27 mouse cellular contexts compared by ENCODE assay signal in the genomic region with DNA sequence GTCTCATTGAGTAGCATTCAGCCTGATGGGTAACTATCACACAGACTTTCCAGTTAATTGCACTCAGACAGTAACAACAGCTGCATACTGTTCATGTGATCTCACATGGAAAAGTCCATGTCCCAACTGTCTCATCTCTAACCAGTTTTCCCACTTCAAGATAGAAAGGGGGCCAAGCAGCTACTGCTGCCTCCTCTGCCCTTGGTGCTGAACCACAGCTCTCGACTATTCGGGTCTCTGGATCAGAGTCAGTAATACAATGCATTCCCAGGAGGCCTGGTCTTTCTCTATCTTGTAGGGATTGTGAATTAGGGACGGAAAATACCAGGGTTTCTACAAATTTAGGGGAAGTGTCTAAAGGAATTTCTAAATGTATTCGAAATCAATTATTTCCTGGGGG. TPM values are rescaled to one million over a fixed set of nuclear protein-coding genes. Genes with fewer than 3 reads are reported as not detected.
DNase-seq lines count a peak whose midpoint lies in the region; ATAC-seq and TF ChIP-seq lines count a peak whose summit lies in the region.
"Had no signal": no experiment of that assay in that cellular context is flagged by ENCODE, and none has a peak within 500 bp of the region (broad histone marks: within the 10 kb centered on the region; RNA-seq: fewer than 3 reads in every experiment).

No protein-coding gene starts in this region.

- TF ChIP-seq CTCF in hindbrain, postnatal 0 days (IDR thresholded peaks at IDR 0.05; ENCODE audit: low read depth), result no peak
- no peak for TF ChIP-seq CTCF in lung, postnatal 0 days (IDR thresholded peaks at IDR 0.05)
- no peak for TF ChIP-seq CTCF in lung, adult 2 months (IDR thresholded peaks at IDR 0.05; ENCODE audit: insufficient read depth, low read length)

- peaks cover 23% of the 10 kb centered on the region for H3K4me1 ChIP-seq in hindbrain, embryonic 14.5 days (replicated peaks; ENCODE audit: control insufficient read depth, insufficient read depth, low read length)
- 0 out of 2 replicates have a peak, but pooled peaks cover 12% of the 10 kb centered on the region for H3K4me1 ChIP-seq in hindbrain, postnatal 0 days (ENCODE audit: insufficient read depth, low read length)
- peaks cover 3% of the 10 kb centered on the region; the same call in 1 of the 2 replicates for H3K4me1 ChIP-seq in lung, postnatal 0 days (ENCODE audit: insufficient read depth, low read depth, low read length)
- peaks cover 10% of the 10 kb centered on the region for H3K4me1 ChIP-seq in lung, adult 2 months (ENCODE audit: control insufficient read depth, insufficient read depth, low read length)
- H3K4me1 ChIP-seq in neural tube, embryonic 15.5 days, result peaks cover 36% of the 10 kb centered on the region

- no peak for TF ChIP-seq EP300 in lung, postnatal 0 days (IDR thresholded peaks at IDR 0.05)

- H3K9ac ChIP-seq in hindbrain, embryonic 14.5 days, result no peak overlapping the region
- no peak overlapping the region for H3K9ac ChIP-seq in hindbrain, postnatal 0 days (replicated peaks; ENCODE audit: low read length)
- H3K9ac ChIP-seq in lung, postnatal 0 days (replicated peaks; ENCODE audit: low read depth), result no peak overlapping the region
- no peak overlapping the region for H3K9ac ChIP-seq in neural tube, embryonic 15.5 days (replicated peaks)
- H3K9ac ChIP-seq: embryonic facial prominence, embryonic 15.5 days; limb, embryonic 15.5 days; liver, embryonic 13.5 days had no signal

- no peak for TF ChIP-seq POLR2A in lung, adult 2 months (IDR thresholded peaks at IDR 0.05; ENCODE audit: borderline replicate concordance, extremely low read depth, low read depth, low read length)

- WGBS in hindbrain, embryonic 14.5 days, result 36% methylated on average over 4 of the region's 4 CpGs
- 36% methylated on average over 4 of the region's 4 CpGs for WGBS in hindbrain, postnatal 0 days
- 40% methylated on average over 4 of the region's 4 CpGs for WGBS in lung, postnatal 0 days
- 49% methylated on average over 4 of the region's 4 CpGs for WGBS in lung, adult 2 months
- 43% methylated on average over 4 of the region's 4 CpGs for WGBS in neural tube, embryonic 15.5 days

- no peaks in the 10 kb centered on the region for H3K9me3 ChIP-seq in hindbrain, embryonic 14.5 days (ENCODE audit: control insufficient read depth, low read length)
- H3K9me3 ChIP-seq in hindbrain, postnatal 0 days (ENCODE audit: low read length), result no peaks in the 10 kb centered on the region
- H3K9me3 ChIP-seq in lung, postnatal 0 days (ENCODE audit: low read length), result no peaks in the 10 kb centered on the region
- no peaks in the 10 kb centered on the region for H3K9me3 ChIP-seq in neural tube, embryonic 15.5 days (replicated peaks)
- H3K9me3 ChIP-seq: embryonic facial prominence, embryonic 10.5 days; embryonic facial prominence, embryonic 15.5 days; hindbrain, embryonic 10.5 days; limb, embryonic 10.5 days; limb, embryonic 15.5 days; liver, embryonic 13.5 days had no signal

- no peak for DNase-seq in hindbrain, embryonic 14.5 days (ENCODE audit: low spot score)
- no peak for DNase-seq in hindbrain, postnatal 0 days (ENCODE audit: low spot score)
- DNase-seq in lung, postnatal 0 days (ENCODE audit: low spot score), result peak; percentile 34
- DNase-seq in lung, adult 2 months, result no peak
- DNase-seq in adrenal gland, adult 18-20 months (ENCODE audit: low spot score in 2 of 2), result no peak
- DNase-seq: adrenal gland, postnatal 10 days; B cell, adult 2 months; cerebellum, adult 9-10 months; gastrocnemius, postnatal 14 days; heart, postnatal 14 days; kidney, postnatal 25 days; liver, embryonic 13.5 days; lung, adult 18-20 months; lung, postnatal 36 days; thymus, adult 2 months; thymus, postnatal 4 days had no signal

- no peak overlapping the region for H3K27ac ChIP-seq in hindbrain, embryonic 14.5 days
- no peak overlapping the region for H3K27ac ChIP-seq in hindbrain, postnatal 0 days
- no peak overlapping the region for H3K27ac ChIP-seq in lung, postnatal 0 days (ENCODE audit: low read length)
- no peak overlapping the region; the same call in 1 of the 2 replicates for H3K27ac ChIP-seq in neural tube, embryonic 15.5 days (replicated peaks)
- H3K27ac ChIP-seq: embryonic facial prominence, embryonic 10.5 days; embryonic facial prominence, embryonic 15.5 days; hindbrain, embryonic 10.5 days; limb, embryonic 10.5 days; limb, embryonic 15.5 days; liver, embryonic 13.5 days had no signal

- H3K36me3 ChIP-seq in hindbrain, embryonic 14.5 days (replicated peaks; ENCODE audit: control insufficient read depth, insufficient read depth), result peaks cover 38% of the 10 kb centered on the region
- peaks cover 27% of the 10 kb centered on the region for H3K36me3 ChIP-seq in hindbrain, postnatal 0 days (ENCODE audit: insufficient read depth, low read length)
- peaks cover 14% of the 10 kb centered on the region; the same call in 1 of the 2 replicates for H3K36me3 ChIP-seq in lung, postnatal 0 days (ENCODE audit: insufficient read depth, low read length)
- peaks cover 32% of the 10 kb centered on the region for H3K36me3 ChIP-seq in neural tube, embryonic 15.5 days

- 0 out of 2 replicates have a peak overlapping the region, but pooled peaks have one; percentile 7 for H3K4me2 ChIP-seq in hindbrain, embryonic 14.5 days (replicated peaks)
- no peak overlapping the region for H3K4me2 ChIP-seq in hindbrain, postnatal 0 days (ENCODE audit: low read depth, low read length)
- no peak overlapping the region for H3K4me2 ChIP-seq in lung, postnatal 0 days (replicated peaks; ENCODE audit: low read depth, low read length)
- peak overlapping the region; percentile 88; the same call in 1 of the 2 replicates for H3K4me2 ChIP-seq in neural tube, embryonic 15.5 days
- H3K4me2 ChIP-seq: embryonic facial prominence, embryonic 15.5 days; limb, embryonic 15.5 days; liver, embryonic 13.5 days; midbrain, embryonic 11.5 days had no signal

- H3K27me3 ChIP-seq in hindbrain, embryonic 14.5 days (ENCODE audit: control insufficient read depth, insufficient read depth, low read length), result no peaks in the 10 kb centered on the region
- H3K27me3 ChIP-seq in hindbrain, postnatal 0 days (ENCODE audit: insufficient read depth, low read length), result no peaks in the 10 kb centered on the region
- no peaks in the 10 kb centered on the region for H3K27me3 ChIP-seq in lung, postnatal 0 days (replicated peaks; ENCODE audit: insufficient read depth, low read length)
- no peaks in the 10 kb centered on the region for H3K27me3 ChIP-seq in neural tube, embryonic 15.5 days (replicated peaks)
- H3K27me3 ChIP-seq: CH12.LX; embryonic facial prominence, embryonic 15.5 days; limb, embryonic 15.5 days; liver, embryonic 13.5 days had no signal

- no peak overlapping the region for H3K4me3 ChIP-seq in hindbrain, embryonic 14.5 days (replicated peaks; ENCODE audit: low read length)
- no peak overlapping the region for H3K4me3 ChIP-seq in hindbrain, postnatal 0 days (ENCODE audit: low read length)
- no peak overlapping the region for H3K4me3 ChIP-seq in lung, postnatal 0 days (ENCODE audit: low read depth, low read length)
- no peak overlapping the region for H3K4me3 ChIP-seq in lung, adult 2 months (replicated peaks; ENCODE audit: extremely low read depth, low read depth, low read length)
- H3K4me3 ChIP-seq in neural tube, embryonic 15.5 days (replicated peaks), result no peak overlapping the region
- H3K4me3 ChIP-seq: embryonic facial prominence, embryonic 10.5 days; embryonic facial prominence, embryonic 15.5 days; hindbrain, embryonic 10.5 days; limb, embryonic 10.5 days; limb, embryonic 15.5 days; liver, embryonic 13.5 days had no signal

- ATAC-seq in hindbrain, embryonic 14.5 days (ENCODE audit: low FRiP score), result no peak
- no peak for ATAC-seq in hindbrain, postnatal 0 days
- ATAC-seq in lung, postnatal 0 days, result no peak
- ATAC-seq in neural tube, embryonic 15.5 days (ENCODE audit: low FRiP score), result no peak
- ATAC-seq: forebrain, embryonic 14.5 days; intestine, postnatal 0 days; midbrain, embryonic 16.5 days had no signal

RNA-seq across cellular contexts. Expression of gene Madd, which starts 3.8 kb away (rescaled TPM):
- polyA plus RNA-seq in hindbrain, embryonic 14.5 days (2014; fragmentation: Nextera tagmentation; extraction: Ambion mirVana), result 51.6 and 58.4 TPM in 2 replicates
- 64.2 TPM in 2 replicates for total RNA-seq in hindbrain, postnatal 0 days (2014; rRNA removed)
- polyA plus RNA-seq in hindbrain, postnatal 0 days (2015; fragmentation: Nextera tagmentation; extraction: Ambion mirVana), result 31.3 and 32.7 TPM in 2 replicates
- 7.6 and 10.5 TPM in 2 replicates for polyA plus RNA-seq in lung, postnatal 0 days (2015; fragmentation: Nextera tagmentation; extraction: Ambion mirVana)
- 21.7 and 31.3 TPM in 2 replicates for polyA plus RNA-seq in lung, adult 2 months (2012; rRNA removed)
- polyA plus RNA-seq in neural tube, embryonic 15.5 days (2015; fragmentation: Nextera tagmentation; extraction: Ambion mirVana), result 49.0 and 54.5 TPM in 2 replicates
- total RNA-seq in adrenal gland, adult 18-20 months (2021), result 10 to 100 TPM; 22.2 TPM

RNA-seq across cellular contexts. Expression of gene Nr1h3, which starts 22.8 kb away (rescaled TPM):
- polyA plus RNA-seq in hindbrain, embryonic 14.5 days (2014; fragmentation: Nextera tagmentation; extraction: Ambion mirVana), result 1.5 and 2.8 TPM in 2 replicates
- 4.4 and 4.8 TPM in 2 replicates for total RNA-seq in hindbrain, postnatal 0 days (2014; rRNA removed)
- 2.5 and 2.7 TPM in 2 replicates for polyA plus RNA-seq in hindbrain, postnatal 0 days (2015; fragmentation: Nextera tagmentation; extraction: Ambion mirVana)
- 31.0 and 34.4 TPM in 2 replicates for polyA plus RNA-seq in lung, postnatal 0 days (2015; fragmentation: Nextera tagmentation; extraction: Ambion mirVana)
- polyA plus RNA-seq in lung, adult 2 months (2012; rRNA removed), result 97.4 and 102 TPM in 2 replicates
- polyA plus RNA-seq in neural tube, embryonic 15.5 days (2015; fragmentation: Nextera tagmentation; extraction: Ambion mirVana), result 2.4 and 3.1 TPM in 2 replicates
- 10 to 100 TPM; 22.2 to 53.1 TPM for total RNA-seq in adrenal gland, adult 18-20 months (2021)

RNA-seq across cellular contexts. Expression of gene Acp2, which starts 22.9 kb away (rescaled TPM):
- 40.9 and 49.8 TPM in 2 replicates for polyA plus RNA-seq in hindbrain, embryonic 14.5 days (2014; fragmentation: Nextera tagmentation; extraction: Ambion mirVana)
- total RNA-seq in hindbrain, postnatal 0 days (2014; rRNA removed), result 48.5 and 151 TPM in 2 replicates
- 30.3 and 30.9 TPM in 2 replicates for polyA plus RNA-seq in hindbrain, postnatal 0 days (2015; fragmentation: Nextera tagmentation; extraction: Ambion mirVana)
- 21.7 and 22.1 TPM in 2 replicates for polyA plus RNA-seq in lung, postnatal 0 days (2015; fragmentation: Nextera tagmentation; extraction: Ambion mirVana)
- polyA plus RNA-seq in lung, adult 2 months (2012; rRNA removed), result 20.7 and 25.0 TPM in 2 replicates
- 35.1 and 36.6 TPM in 2 replicates for polyA plus RNA-seq in neural tube, embryonic 15.5 days (2015; fragmentation: Nextera tagmentation; extraction: Ambion mirVana)
- 10 to 100 TPM; 38.5 to 43.7 TPM for total RNA-seq in adrenal gland, adult 18-20 months (2021)

RNA-seq across cellular contexts. Expression of gene Ddb2, which starts 57.0 kb away (rescaled TPM):
- 9.4 and 11.4 TPM in 2 replicates for polyA plus RNA-seq in hindbrain, embryonic 14.5 days (2014; fragmentation: Nextera tagmentation; extraction: Ambion mirVana)
- 7.6 and 11.3 TPM in 2 replicates for total RNA-seq in hindbrain, postnatal 0 days (2014; rRNA removed)
- polyA plus RNA-seq in hindbrain, postnatal 0 days (2015; fragmentation: Nextera tagmentation; extraction: Ambion mirVana), result 11.5 and 12.9 TPM in 2 replicates
- polyA plus RNA-seq in lung, postnatal 0 days (2015; fragmentation: Nextera tagmentation; extraction: Ambion mirVana), result 13.6 and 14.1 TPM in 2 replicates
- polyA plus RNA-seq in lung, adult 2 months (2012; rRNA removed), result 11.8 and 13.9 TPM in 2 replicates
- 17.5 and 20.2 TPM in 2 replicates for polyA plus RNA-seq in neural tube, embryonic 15.5 days (2015; fragmentation: Nextera tagmentation; extraction: Ambion mirVana)
- total RNA-seq in adrenal gland, adult 18-20 months (2021), result 1 to 10 TPM; 8.2 to 8.4 TPM

Comparison
In these comparisons a context has a peak if more than half of its experiments do, and no peak if none do; other contexts are left out.
1. H3K4me2 ChIP-seq: peak in hindbrain, embryonic 14.5 days (single experiment) and neural tube, embryonic 15.5 days (single experiment); none in hindbrain, postnatal 0 days (single experiment) and lung, postnatal 0 days (single experiment).